Mouse (Mus musculus) frontal cortex, postnatal 25 days (tissue): ENCODE data around the gene Triobp.

ENCODE experiments used
- DNase-seq, 2 experiments: peaks; one replicate each; pipeline ENCODE4 v3.0.0; 2022; ENCODE audit warnings: low spot score in 2 of 2

Triobp gene

GRCm38 (mm10) chr15:78947657-78948056 lies at the start of gene Triobp:
Gene Triobp, plus strand, starts transcription at chr15:78947724.
- DNase-seq: peak; percentile 41 to 59

- DNase-seq: no peak
These were observed 49.0 kb upstream of the Triobp start for GRCm38 (mm10) chr15:78898507-78899001.

GRCm38 (mm10) chr15:78899409-78899739 lies 48.1 kb upstream of the Triobp start, which contains the start of gene Gm49510:
Gene Gm49510, plus strand, starts transcription at chr15:78899667.
- no peak for DNase-seq

GRCm38 (mm10) chr15:78899740-78900584 lies 47.6 kb upstream of the Triobp start, which contains the start of gene Sh3bp1:
Gene Sh3bp1, plus strand, starts transcription at chr15:78899768.
- peak in 1 of 2 experiments; percentile 45 for DNase-seq

- no peak for DNase-seq
These were observed 46.7 kb upstream of the Triobp start for GRCm38 (mm10) chr15:78900585-78901421.

- DNase-seq: no peak
These were observed 46.1 kb upstream of the Triobp start for GRCm38 (mm10) chr15:78901422-78901789.

- DNase-seq: peak; percentile 64 to 71
These were observed 44.3 kb upstream of the Triobp start for GRCm38 (mm10) chr15:78903243-78903642.

GRCm38 (mm10) chr15:78908399-78908798 lies 39.1 kb upstream of the Triobp start:
- DNase-seq: no peak

GRCm38 (mm10) chr15:78908982-78909381 lies 38.5 kb upstream of the Triobp start:
- no peak for DNase-seq

- no peak for DNase-seq
These were observed 35.5 kb upstream of the Triobp start for GRCm38 (mm10) chr15:78912040-78912439.

- DNase-seq: peak; percentile 87 to 93
These were observed 33.9 kb upstream of the Triobp start, which contains the start of gene Pdxp for GRCm38 (mm10) chr15:78913632-78914090. Gene Pdxp, plus strand, starts transcription at chr15:78913919.

- DNase-seq: no peak
These were observed 33.3 kb upstream of the Triobp start for GRCm38 (mm10) chr15:78914091-78914822.

GRCm38 (mm10) chr15:78914823-78915659 lies 32.5 kb upstream of the Triobp start:
- DNase-seq: no peak

- peak in 1 of 2 experiments; percentile 53 for DNase-seq
These were observed 31.9 kb upstream of the Triobp start for GRCm38 (mm10) chr15:78915660-78916017.

GRCm38 (mm10) chr15:78916052-78916826 lies 31.3 kb upstream of the Triobp start:
- DNase-seq: no peak

GRCm38 (mm10) chr15:78918126-78918525 lies 29.4 kb upstream of the Triobp start:
- DNase-seq: no peak

- DNase-seq: no peak
These were observed 27.6 kb upstream of the Triobp start for GRCm38 (mm10) chr15:78919914-78920313.

GRCm38 (mm10) chr15:78922700-78923099 lies 24.8 kb upstream of the Triobp start:
- DNase-seq: no peak

GRCm38 (mm10) chr15:78923585-78923984 lies 23.9 kb upstream of the Triobp start:
- no peak for DNase-seq

- no peak for DNase-seq
These were observed 22.4 kb upstream of the Triobp start for GRCm38 (mm10) chr15:78925129-78925528.
